Mouse (Mus musculus) CD4-positive, CD25-positive, alpha-beta regulatory T cell, adult 2 months (primary cell): Measurements from ENCODE around the gene Tbc1d30.
A peak's percentile ranks its signal among the peaks of the same experiment; 100 is the strongest.

Experiments
- DNase-seq: peaks from one replicate; pipeline ENCODE4 v3.0.0-alpha.2; 2012; ENCODE audit warnings: low read depth, low spot score

Gene Tbc1d30

DNA sequence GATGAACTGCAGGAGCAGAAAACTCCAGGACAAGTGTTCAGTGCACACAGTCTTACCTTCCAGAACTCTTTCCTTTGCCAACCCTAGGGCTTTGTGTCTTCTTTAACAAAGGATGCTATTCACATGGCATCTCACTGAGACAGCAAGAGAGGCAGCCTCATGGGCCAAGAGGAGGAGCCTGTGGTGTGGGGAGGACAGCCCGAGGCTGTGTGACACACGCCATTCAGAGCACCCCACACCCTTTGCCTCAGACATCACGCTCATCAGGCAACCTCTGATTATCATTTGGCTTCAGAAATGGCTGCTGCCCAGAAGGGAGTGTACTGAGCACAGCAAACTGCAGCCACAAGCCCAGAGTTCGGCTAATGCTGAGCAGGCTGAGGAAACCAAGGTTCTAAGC is 36.9 kb downstream of the Tbc1d30 start:
- peak; percentile 57 for DNase-seq

GRCm38 (mm10) chr10:121313049-121313448 is 38.0 kb downstream of the Tbc1d30 start:
- DNase-seq: no peak

- DNase-seq: peak; percentile 83
Observed at GRCm38 (mm10) chr10:121310511-121311221, 40.4 kb downstream of the Tbc1d30 start.

GRCm38 (mm10) chr10:121309801-121310510 is 41.1 kb downstream of the Tbc1d30 start:
- peak; percentile 39 for DNase-seq

- DNase-seq: peak; percentile 56
Observed at GRCm38 (mm10) chr10:121309123-121309655, 41.9 kb downstream of the Tbc1d30 start.

GRCm38 (mm10) chr10:121305441-121305840 is 45.6 kb downstream of the Tbc1d30 start:
- DNase-seq: peak; percentile 60

DNA sequence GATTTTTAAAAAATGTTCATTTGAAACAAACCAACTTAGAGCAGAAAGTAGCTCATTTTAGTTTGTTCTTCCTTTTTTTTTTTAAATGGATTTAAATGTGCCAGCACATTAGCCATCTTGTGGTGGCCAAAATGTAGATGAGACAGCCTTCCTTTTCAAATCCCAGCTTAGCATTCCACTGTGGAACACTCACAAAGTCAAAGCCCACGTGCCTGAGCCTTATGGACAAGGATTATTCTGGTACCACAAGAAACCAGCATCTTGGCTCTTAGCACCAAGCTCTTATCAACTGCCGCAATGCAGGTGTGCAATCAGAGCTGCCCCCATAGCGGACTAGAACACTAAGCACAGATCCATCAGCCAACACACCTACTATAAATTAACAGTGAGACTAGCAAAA is 47.5 kb downstream of the Tbc1d30 start:
- no peak for DNase-seq

- no peak for DNase-seq
Observed at GRCm38 (mm10) chr10:121301868-121302267, 49.2 kb downstream of the Tbc1d30 start.

DNA sequence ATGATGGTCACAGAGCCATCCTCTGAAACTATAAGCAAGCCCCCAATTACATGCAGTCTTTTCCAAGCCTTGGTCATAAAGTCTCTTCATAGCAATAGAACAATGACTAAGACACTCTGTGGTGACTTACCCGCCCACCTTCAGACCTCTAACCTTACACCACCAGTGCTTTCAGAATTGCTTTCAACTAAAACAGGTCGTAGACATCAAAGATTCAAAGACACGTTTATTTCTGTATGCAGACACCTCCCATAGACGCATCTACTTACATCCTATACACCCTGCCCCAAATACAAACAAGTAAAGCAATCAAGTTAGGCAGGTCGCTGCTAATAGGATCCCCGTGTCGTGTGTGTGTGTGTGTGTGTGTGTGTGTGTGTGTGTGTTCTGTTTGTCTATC is 50.4 kb downstream of the Tbc1d30 start:
- peak; percentile 36 for DNase-seq

DNA sequence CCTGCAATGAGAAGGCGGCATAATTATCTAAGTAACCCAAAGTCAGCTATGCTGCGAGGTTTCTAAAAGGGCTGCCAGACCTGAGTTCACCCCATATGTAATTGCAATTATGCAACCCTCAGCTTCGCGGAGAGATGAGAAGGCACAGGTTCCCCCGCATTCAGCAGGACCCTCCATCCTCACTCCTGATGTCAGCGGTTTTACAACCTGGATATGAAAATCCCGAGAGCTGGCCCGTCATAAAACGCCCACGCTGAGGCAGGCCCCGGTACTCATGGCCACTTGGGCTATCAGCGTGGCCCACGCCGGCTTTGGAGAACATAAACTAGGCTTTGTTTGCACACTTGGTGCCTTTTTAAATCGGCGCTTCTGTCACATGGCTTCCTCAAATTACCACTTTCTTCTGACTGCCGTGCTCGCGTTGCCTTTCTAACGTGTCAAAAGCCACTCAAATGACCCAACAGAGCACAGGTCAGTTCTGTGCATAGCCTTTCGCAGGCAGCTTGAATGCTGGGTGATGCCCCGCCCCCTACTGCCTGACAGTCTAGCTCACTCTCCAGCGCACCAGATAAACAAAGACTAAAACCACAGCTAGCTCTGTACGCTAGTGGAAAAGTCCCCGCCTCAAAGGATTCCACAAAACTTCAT is 53.9 kb downstream of the Tbc1d30 start:
- DNase-seq: peak; percentile 74

GRCm38 (mm10) chr10:121294471-121294870 is 56.6 kb downstream of the Tbc1d30 start:
- no peak for DNase-seq

DNA sequence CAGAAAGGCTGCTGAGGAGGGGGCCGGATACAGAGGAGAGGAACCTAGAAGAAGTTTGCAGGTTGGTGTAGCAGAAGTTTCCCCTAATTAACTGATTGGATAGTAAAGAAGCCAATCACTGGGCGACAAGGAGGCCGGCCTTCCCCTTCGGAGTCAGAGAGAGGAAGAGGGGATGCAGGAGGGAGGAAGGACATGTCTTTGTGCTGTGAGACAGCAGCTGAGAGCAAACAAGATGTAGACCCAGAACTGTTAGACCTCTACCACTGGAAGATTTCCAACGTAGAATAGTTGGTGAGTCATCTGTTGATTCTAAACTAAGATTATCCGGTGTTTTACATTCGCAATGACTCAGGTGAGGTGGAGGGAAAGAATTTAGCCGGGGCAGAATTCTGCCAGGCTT is 57.2 kb downstream of the Tbc1d30 start:
- DNase-seq: peak; percentile 61

DNA sequence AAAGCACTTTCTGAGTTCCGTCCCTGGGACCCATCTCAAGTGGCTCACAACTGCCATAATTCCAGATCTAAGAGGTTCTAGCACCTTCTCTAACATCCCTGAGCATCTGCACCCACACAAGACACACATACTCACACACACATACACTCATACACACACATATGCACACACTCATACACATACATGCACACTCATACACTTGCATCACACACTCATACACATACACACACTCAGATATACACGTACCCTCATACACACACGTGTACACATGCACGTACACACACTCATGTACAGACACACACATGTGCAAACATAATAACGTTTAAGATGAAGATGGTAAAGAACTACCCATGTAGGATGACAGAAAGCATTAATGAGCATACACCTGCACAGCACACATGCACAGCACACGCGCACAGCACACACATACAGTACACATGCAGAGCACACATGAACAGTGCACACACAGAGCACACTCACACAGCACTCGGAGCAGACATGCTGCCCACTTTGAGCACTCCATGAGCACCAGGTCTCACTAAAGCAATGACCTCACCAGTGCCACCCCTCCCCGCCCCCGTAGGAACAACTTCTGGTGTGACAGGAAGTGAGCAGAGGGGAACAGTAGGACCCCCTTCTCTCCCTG is 59.7 kb downstream of the Tbc1d30 start:
- DNase-seq: no peak

- DNase-seq: no peak
Observed at GRCm38 (mm10) chr10:121290682-121291078, 60.4 kb downstream of the Tbc1d30 start.

DNA sequence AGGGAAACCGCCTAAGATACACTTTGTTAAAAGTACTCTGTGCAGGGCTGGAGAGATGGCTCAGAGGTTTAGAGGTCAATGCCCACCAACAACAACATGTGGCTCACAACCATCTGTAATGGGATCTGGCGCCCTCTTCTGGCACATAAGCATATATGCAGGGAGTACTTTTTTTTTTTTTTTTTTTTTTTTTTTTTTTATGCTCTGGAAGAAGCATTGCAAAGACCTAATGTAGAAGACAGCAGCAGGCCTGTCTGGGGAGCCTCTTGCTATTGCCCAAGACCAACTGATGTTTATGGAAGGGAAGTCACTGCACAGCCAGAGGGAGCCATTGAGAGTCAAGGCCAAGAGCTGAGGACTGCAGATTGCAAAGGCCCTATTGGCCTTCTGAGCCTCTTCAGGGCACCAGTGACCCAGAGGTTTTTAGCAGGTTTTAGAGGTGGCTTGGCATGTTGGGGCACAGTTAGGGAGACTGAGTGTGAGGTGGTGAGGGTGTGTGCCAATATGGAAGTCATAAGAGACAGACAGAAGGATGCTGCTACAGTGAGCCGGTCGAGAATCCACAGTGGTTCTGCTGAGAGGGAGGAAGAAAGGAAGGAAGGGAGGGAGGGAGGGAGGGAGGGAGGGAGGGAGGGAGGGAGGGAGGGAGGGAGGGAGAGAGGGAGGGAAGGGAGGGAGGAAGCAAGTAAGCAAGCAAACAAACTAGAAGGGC is 61.0 kb downstream of the Tbc1d30 start:
- DNase-seq: peak; percentile 78

DNA sequence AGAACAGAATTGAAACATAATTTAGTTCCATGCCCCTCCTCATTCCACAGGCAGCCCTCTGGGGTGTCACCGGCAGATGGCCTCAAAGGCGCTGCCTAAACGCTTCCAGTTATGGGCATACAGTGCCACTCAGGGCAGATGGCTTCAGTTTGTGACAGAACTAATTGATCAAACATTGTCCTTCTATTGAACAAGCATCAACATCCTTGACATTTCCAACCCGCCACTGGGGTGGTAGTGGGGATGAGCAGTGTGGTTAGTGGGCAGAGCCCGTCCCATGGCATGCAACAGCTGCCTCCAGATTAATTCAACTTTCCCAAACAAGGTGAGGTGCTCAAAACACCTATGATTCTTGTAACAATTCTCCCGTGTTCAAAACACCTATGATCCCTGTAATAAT is 68.2 kb downstream of the Tbc1d30 start:
- DNase-seq: no peak

- DNase-seq: peak; percentile 37
Observed at GRCm38 (mm10) chr10:121282436-121282835, 68.6 kb downstream of the Tbc1d30 start.

DNA sequence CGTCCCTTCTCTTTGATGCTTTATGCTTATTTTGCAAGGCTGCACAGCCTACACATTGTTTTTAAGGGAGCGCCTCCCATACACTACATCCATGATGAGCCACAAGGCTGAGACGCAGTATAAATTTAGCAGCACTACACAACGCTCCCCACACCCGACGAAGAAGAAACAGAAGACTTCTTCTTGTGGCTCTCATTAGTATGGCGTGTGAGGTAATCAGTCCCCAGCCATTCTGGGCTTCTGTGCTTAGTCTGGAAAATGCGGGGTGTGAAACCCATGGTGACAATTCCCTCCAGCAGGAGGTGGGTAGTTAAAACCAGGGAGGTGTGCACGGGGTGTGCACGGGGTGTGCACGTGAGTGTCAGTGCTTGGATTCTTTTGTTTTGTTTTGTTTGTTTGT is 70.1 kb downstream of the Tbc1d30 start:
- no peak for DNase-seq

DNA sequence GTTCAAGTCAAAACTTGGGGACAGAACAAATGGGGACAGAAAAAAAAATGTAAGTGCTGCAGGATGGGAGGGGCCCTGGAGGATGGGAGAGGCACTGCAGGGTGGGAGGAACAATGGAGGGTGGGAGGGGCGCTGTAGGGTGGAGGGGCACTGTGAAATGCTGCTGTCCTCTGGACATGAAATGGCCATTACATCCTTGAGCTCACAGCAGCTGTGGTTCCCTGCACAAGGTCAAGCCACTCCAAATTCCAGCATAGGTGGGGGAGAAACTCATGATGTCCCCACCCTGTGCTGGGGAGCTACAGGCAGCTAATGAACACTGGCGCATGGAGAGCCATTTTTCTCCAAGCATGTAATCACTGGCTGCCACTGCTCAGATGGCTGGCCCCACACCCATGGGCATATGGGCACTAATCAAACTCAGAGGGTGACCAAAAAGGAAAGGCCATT is 74.0 kb downstream of the Tbc1d30 start:
- DNase-seq: no peak

DNA sequence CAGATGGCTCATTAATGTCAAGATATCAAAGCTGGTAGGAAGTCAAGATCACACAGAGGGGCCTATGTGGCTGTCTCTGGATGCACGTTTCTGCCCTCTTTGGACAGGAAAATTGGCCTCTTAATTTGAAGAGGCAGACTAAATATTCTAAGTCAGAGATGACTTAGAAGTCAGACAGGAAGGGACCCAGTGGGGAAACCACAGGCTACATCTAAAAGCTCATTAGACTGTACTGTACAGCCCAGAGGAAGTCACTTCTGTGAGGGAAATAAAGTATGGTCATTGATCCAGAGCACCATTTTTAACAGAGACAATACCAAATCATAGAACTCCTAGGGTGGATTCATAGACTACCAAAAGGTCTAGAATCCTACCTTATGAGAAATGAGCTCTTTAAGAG is 76.1 kb downstream of the Tbc1d30 start:
- DNase-seq: no peak

GRCm38 (mm10) chr10:121271002-121271401 is 80.1 kb downstream of the Tbc1d30 start:
- no peak for DNase-seq
